Mouse (Mus musculus): ENCODE measurements around the gene Gadd45g.

GRCm38 (mm10) chr13:51844661-51845060 lies 1.8 kb upstream of the Gadd45g start:
- TF ChIP-seq POLR2A (IDR thresholded peaks at IDR 0.05; ENCODE audit: low read depth, low read length) (no peak), CTCF (IDR thresholded peaks at IDR 0.05; ENCODE audit: borderline replicate concordance, insufficient read depth, low read length) (peak; percentile 69)
